Mouse (Mus musculus) layer of hippocampus, postnatal 10 days (tissue): ENCODE results near the gene Gm21994. TPM values are rescaled to one million over a fixed set of nuclear protein-coding genes. Genes with fewer than 3 reads are reported as not detected.
"Not testable (repeated sequence)": the region's sequence is repeated elsewhere in the genome, so short reads cannot be mapped to it uniquely, and the experiment has no call there.

Source experiments
- DNase-seq, 2 experiments: peaks; one replicate each; pipeline ENCODE4 v3.0.0; 2021; ENCODE audit warnings: low spot score in 2 of 2
- long read RNA-seq: library from polyadenylated mRNA; stranded (forward); transcript quantifications from one replicate; pipeline ENCODE4 v2.0.0, GENCODE M21; 2023
- total RNA-seq, 2 experiments: library from RNA; stranded (reverse); gene quantifications; 2 replicates each; pipeline ENCODE4 v1.2.3; 2021

The Gm21994 gene
- total RNA-seq, result 1 to 10 TPM; 7.6 TPM
- long read RNA-seq, result 0 reads

GRCm38 (mm10) chr2:150255491-150255890, at the start of gene Gm21994:
Gene Gm21994, minus strand, starts transcription at chr2:150255591.
- DNase-seq, result not testable (repeated sequence)

GRCm38 (mm10) chr2:150299096-150299495, 43.7 kb upstream of the Gm21994 start:
- no peak for DNase-seq

GRCm38 (mm10) chr2:150293669-150294068, 38.3 kb upstream of the Gm21994 start:
- no peak for DNase-seq

GRCm38 (mm10) chr2:150257291-150257690, 1.9 kb upstream of the Gm21994 start, which contains the start of gene Gm14124:
Gene Gm14124, plus strand, starts transcription at chr2:150257517.
- DNase-seq, result not testable (repeated sequence)

GRCm38 (mm10) chr2:150256861-150257260, 1.5 kb upstream of the Gm21994 start:
- not testable (repeated sequence) for DNase-seq

GRCm38 (mm10) chr2:150243211-150243610, 12.2 kb downstream of the Gm21994 start:
- DNase-seq, result no peak

- DNase-seq, result not testable (repeated sequence)
Measured at GRCm38 (mm10) chr2:150223263-150223662, 32.1 kb downstream of the Gm21994 start.

GRCm38 (mm10) chr2:150218363-150218725, 37.0 kb downstream of the Gm21994 start:
- DNase-seq, result not testable (repeated sequence)

- peak; percentile 58 to 75 for DNase-seq
Measured at GRCm38 (mm10) chr2:150217600-150218362, 37.6 kb downstream of the Gm21994 start, which contains the start of gene Zfp937. Gene Zfp937, plus strand, starts transcription at chr2:150218073.

Other genes starting within 250 kb of the Gm21994 start
- 10 to 100 TPM; 10.5 TPM for gene Zfp120, start 118.9 kb downstream of the Gm21994 start, total RNA-seq
- gene Gm10770, start 75.9 kb downstream of the Gm21994 start, total RNA-seq, result not detected
- not detected for gene Gm14139, start 73.8 kb downstream of the Gm21994 start, total RNA-seq
- gene Zfp937, start 37.5 kb downstream of the Gm21994 start, total RNA-seq, result 10 to 100 TPM; 10.1 to 10.3 TPM
- gene Gm14124, start 1.9 kb upstream of the Gm21994 start, total RNA-seq, result under 1 TPM; 0.16 to 0.29 TPM
- 1 to 10 TPM in 1 of 2 experiments, not detected in 1; 2.5 TPM for gene Gm10130, start 68.1 kb upstream of the Gm21994 start, total RNA-seq
- 10 to 100 TPM; 10.7 to 12.3 TPM for gene 3300002I08Rik, start 107.2 kb upstream of the Gm21994 start, total RNA-seq
- gene Zfp442, start 195.9 kb upstream of the Gm21994 start, total RNA-seq, result 1 to 10 TPM; 7.6 to 8.6 TPM
- gene Zfp345, start 229.5 kb upstream of the Gm21994 start, total RNA-seq, result under 1 TPM; 0.25 to 0.66 TPM